In the genomic region with DNA sequence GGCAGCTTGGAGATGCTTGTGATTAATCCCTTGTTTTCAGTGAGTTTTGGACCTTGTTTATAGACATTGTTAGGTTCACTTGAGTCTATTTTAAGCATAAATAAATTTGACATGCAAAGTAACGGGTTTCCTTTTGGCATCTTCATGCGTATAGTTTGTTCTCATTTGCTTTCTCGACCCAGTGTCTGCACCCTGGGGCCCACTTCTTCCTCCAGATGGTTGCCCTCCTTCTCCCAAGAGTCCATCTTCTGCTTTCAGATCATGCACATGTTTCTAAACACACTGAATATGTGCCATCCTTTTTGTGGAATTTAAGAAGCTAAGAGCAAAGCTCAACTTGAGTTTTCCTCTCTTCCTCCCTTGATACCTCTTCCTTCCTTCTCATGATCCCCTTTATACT, we compare ENCODE assay signal across 19 mouse cellular contexts.
"Had no signal": no experiment of that assay in that cellular context is flagged by ENCODE, and none has a peak within 500 bp of the region (broad histone marks: within the 10 kb centered on the region; RNA-seq: fewer than 3 reads in every experiment).

No protein-coding gene starts in this region.

- H3K4me2 ChIP-seq: liver, embryonic 13.5 days; lung, embryonic 15.5 days; midbrain, embryonic 13.5 days; neural tube, embryonic 13.5 days; stomach, embryonic 15.5 days had no signal

- ATAC-seq: hindbrain, postnatal 0 days; inflammation-experienced regulatory T-cells, adult 6 months; intestine, postnatal 0 days; midbrain, embryonic 13.5 days; midbrain, embryonic 16.5 days had no signal

- H3K27ac ChIP-seq: hindbrain, postnatal 0 days; kidney, postnatal 0 days; left cerebral cortex, adult 2 months; liver, embryonic 13.5 days; lung, embryonic 15.5 days; midbrain, embryonic 10.5 days; midbrain, embryonic 13.5 days; neural tube, embryonic 13.5 days; stomach, embryonic 15.5 days had no signal

- H3K27me3 ChIP-seq: liver, embryonic 13.5 days; lung, embryonic 15.5 days; megakaryocyte, embryonic 14.5 days; neural tube, embryonic 13.5 days; stomach, embryonic 15.5 days had no signal

- DNase-seq: kidney, adult 2 months; kidney, postnatal 25 days; layer of hippocampus, postnatal 36 days; liver, embryonic 13.5 days; lung, postnatal 10 days; lung, postnatal 36 days had no signal

- H3K9me3 ChIP-seq: liver, embryonic 13.5 days; lung, embryonic 15.5 days; megakaryocyte, embryonic 14.5 days; midbrain, embryonic 10.5 days; midbrain, embryonic 13.5 days; neural tube, embryonic 13.5 days; stomach, embryonic 15.5 days had no signal

- H3K36me3 ChIP-seq: liver, embryonic 13.5 days; lung, embryonic 15.5 days; midbrain, embryonic 10.5 days; midbrain, embryonic 13.5 days; neural tube, embryonic 13.5 days; stomach, embryonic 15.5 days had no signal

- H3K4me3 ChIP-seq: left cerebral cortex, adult 2 months; liver, embryonic 13.5 days; lung, embryonic 15.5 days; megakaryocyte, embryonic 14.5 days; midbrain, embryonic 10.5 days; midbrain, embryonic 13.5 days; myocyte; neural tube, embryonic 13.5 days; stomach, embryonic 15.5 days had no signal

- H3K4me1 ChIP-seq: lung, embryonic 15.5 days; midbrain, embryonic 13.5 days; stomach, embryonic 15.5 days had no signal

- H3K9ac ChIP-seq: liver, embryonic 13.5 days; lung, embryonic 15.5 days; midbrain, embryonic 13.5 days; neural tube, embryonic 13.5 days; stomach, embryonic 15.5 days had no signal
